Mouse (Mus musculus) neural tube, embryonic 15.5 days (tissue): ENCODE data around the gene Ccr4. TPM values are rescaled to one million over a fixed set of nuclear protein-coding genes. Genes with fewer than 3 reads are reported as not detected.

Experiments
- ATAC-seq: fragments of 200-750 bp; cut with Nextera tagmentation; 2 replicates; pipeline ENCODE4 v1.8.0; 2017; ENCODE audit warnings: mild to moderate bottlenecking, moderate TSS enrichment, moderate library complexity; ENCODE audit not compliant: low FRiP score
- H3K27ac ChIP-seq: fragments of 300-500 bp; sonication (generic); replicated peaks from 2 replicates; pipeline ENCODE4 v1.5.1; 2015; ENCODE audit warnings: mild to moderate bottlenecking, inconsistent platforms
- H3K27me3 ChIP-seq: fragments of 300-500 bp; sonication (generic); replicated peaks from 2 replicates; pipeline ENCODE4 v1.6.1; 2015; ENCODE audit warnings: inconsistent platforms
- H3K36me3 ChIP-seq: fragments of 300-500 bp; sonication (generic); 2 replicates; pipeline ENCODE4 v1.6.1; 2015; ENCODE audit warnings: inconsistent platforms
- H3K4me1 ChIP-seq: fragments of 300-500 bp; sonication (generic); 2 replicates; pipeline ENCODE4 v1.6.1; 2015; ENCODE audit warnings: inconsistent platforms
- H3K4me2 ChIP-seq: fragments of 300-500 bp; sonication (generic); 2 replicates; pipeline ENCODE4 v1.6.1; 2015; ENCODE audit warnings: inconsistent platforms, mild to moderate bottlenecking, moderate library complexity
- H3K4me3 ChIP-seq: fragments of 300-500 bp; sonication (generic); replicated peaks from 2 replicates; pipeline ENCODE4 v1.5.1; 2015; ENCODE audit warnings: mild to moderate bottlenecking, inconsistent platforms
- H3K9ac ChIP-seq: fragments of 300-500 bp; sonication (generic); replicated peaks from 2 replicates; pipeline ENCODE4 v1.6.1; 2015; ENCODE audit warnings: mild to moderate bottlenecking, inconsistent platforms
- H3K9me3 ChIP-seq: fragments of 300-500 bp; sonication (generic); replicated peaks from 2 replicates; pipeline ENCODE4 v1.6.1; 2016; ENCODE audit warnings: inconsistent platforms
- WGBS: fragments of 180-500 bp; shearing (Covaris S2); methylation state at CpG from one replicate; pipeline ENCODE4 v1.1.7; 2015; ENCODE audit warnings: mixed read lengths; 5-methylcytosine and 5-hydroxymethylcytosine counted together
- polyA plus RNA-seq: library from polyadenylated mRNA; unstranded; fragments of >200 nt; fragmentation: Nextera tagmentation; extraction: Ambion mirVana; gene quantifications from 2 replicates; pipeline ENCODE4 v1.2.1, GENCODE M21; 2015

Gene Ccr4
- polyA plus RNA-seq, 1 experiment from 2014 or later, result not detected

DNA sequence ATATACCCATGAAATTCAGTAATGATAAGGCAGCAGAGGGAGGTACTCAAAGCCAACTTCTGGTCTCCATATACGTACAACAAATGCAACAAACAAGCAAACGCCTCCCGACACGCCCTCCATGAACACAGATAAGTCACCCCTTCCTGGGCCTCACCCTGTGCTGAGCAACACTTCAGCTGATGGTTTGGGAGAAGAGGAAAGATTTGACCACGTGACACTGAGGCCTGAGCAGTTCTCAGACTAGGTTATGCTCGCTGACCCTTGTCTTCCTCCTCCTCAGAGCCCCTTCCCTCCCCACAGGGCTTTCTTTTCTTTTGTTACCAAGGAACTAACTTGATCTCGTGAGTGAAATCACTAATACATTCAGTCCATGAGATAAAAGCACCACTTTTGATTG is 37.8 kb downstream of the Ccr4 start:
- Histone ChIP-seq H3K4me1 (no peaks in the 10 kb centered on the region), H3K4me3 (no peak overlapping the region), H3K9me3 (no peaks in the 10 kb centered on the region), H3K9ac (no peak overlapping the region), H3K27ac (no peak overlapping the region), H3K4me2 (no peak overlapping the region), H3K36me3 (peaks cover 26% of the 10 kb centered on the region), H3K27me3 (no peaks in the 10 kb centered on the region)
- ATAC-seq, result no peak
- WGBS, result 81% methylated on average over 7 of the region's 7 CpGs

DNA sequence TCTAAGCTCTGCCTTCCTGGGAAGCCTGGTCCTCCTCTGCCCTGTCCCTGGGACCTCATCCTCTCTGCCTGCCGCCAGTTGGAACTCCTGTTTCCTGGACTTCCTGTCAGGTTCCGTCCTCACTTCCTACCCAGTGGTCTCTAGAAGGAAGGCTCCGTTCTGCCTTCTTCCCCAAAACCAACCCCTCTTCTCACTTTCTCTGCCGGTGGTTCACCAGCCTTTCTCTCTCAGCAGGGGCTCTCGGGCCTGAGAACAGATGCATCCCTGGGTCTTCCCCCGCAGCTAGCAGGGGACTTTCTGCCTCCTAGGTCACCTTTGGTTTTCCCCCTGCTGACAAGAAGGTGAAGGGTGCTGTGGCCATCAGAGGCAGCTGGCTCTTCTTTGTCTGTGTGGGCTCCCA is 39.3 kb downstream of the Ccr4 start:
- H3K4me3 ChIP-seq, result no peak overlapping the region
- 86% methylated on average over 6 of the region's 6 CpGs for WGBS
- peaks cover 33% of the 10 kb centered on the region for H3K36me3 ChIP-seq
- H3K27me3 ChIP-seq, result no peaks in the 10 kb centered on the region
- H3K9ac ChIP-seq, result no peak overlapping the region
- H3K4me2 ChIP-seq, result no peak overlapping the region
- no peak for ATAC-seq
- no peaks in the 10 kb centered on the region for H3K9me3 ChIP-seq
- H3K27ac ChIP-seq, result no peak overlapping the region
- no peaks in the 10 kb centered on the region for H3K4me1 ChIP-seq

DNA sequence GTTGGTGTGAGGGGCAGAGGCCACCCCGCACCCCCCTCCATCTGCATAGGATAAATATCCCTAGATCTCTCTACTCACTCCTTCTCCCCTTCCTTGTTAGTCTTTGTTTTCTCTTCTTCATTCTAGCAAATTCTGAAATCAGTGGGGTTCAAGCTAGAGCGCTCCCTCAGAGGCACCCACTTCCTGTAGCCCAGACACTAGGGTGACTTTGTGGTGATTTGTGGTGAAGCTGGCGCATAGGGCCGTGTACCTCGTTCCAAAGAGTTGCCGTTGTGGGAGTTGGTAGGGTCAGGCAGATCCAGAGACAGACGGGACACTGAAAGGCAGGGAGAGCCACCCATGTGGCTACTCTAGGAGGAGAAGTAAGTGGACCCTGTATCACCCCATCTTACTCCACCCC is 42.1 kb downstream of the Ccr4 start:
- Histone ChIP-seq H3K4me3 (no peak overlapping the region), H3K36me3 (peaks cover 40% of the 10 kb centered on the region), H3K4me1 (no peaks in the 10 kb centered on the region), H3K4me2 (no peak overlapping the region), H3K9ac (no peak overlapping the region), H3K9me3 (no peaks in the 10 kb centered on the region), H3K27ac (no peak overlapping the region), H3K27me3 (no peaks in the 10 kb centered on the region)
- ATAC-seq, result no peak
- WGBS, result 93% methylated on average over 7 of the region's 7 CpGs

DNA sequence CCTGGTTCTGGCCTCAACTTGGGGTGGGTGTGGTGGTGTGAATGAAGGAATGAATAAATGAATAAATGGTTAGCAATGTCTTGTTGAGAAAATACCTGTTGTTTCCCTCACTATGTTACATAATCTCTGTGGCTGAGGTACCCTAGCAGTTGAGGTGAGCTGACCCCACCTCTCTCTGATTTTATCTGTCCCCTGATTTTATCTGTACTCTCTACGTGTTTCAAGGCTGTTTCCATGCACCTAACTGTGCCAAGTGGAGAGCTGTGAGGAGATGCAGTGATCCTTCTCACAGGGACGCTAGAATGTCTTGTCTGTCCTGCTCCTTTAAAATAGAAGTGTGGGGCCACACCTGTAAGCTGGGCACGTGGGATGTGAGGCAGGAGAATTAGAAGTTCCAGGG is 46.3 kb downstream of the Ccr4 start:
- Histone ChIP-seq H3K36me3 (peaks cover 32% of the 10 kb centered on the region), H3K4me2 (no peak overlapping the region), H3K4me3 (no peak overlapping the region), H3K27me3 (no peaks in the 10 kb centered on the region), H3K27ac (no peak overlapping the region), H3K9ac (no peak overlapping the region), H3K9me3 (no peaks in the 10 kb centered on the region), H3K4me1 (no peaks in the 10 kb centered on the region)
- ATAC-seq, result no peak
- 90% methylated on average over 3 of the region's 3 CpGs for WGBS

DNA sequence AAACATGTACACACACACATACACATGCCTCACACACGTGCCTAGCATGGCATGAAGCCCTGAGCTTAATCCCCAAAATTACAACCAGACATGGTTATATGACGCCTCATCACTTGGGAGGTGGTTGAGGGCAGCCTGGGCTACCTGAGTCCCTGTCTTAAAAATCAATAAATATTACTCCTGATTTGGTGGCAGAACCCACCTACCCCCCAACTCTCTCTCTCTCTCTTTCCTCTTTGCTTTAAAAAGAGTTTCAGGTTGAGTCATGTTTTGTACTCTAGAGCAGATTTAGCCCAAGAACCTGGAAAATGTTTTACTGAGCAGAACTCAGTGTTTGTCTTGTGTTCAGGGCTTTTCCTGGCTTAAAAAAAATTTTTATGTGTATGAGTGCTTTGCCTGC is 49.3 kb downstream of the Ccr4 start:
- Histone ChIP-seq H3K9ac (no peak overlapping the region), H3K4me1 (no peaks in the 10 kb centered on the region), H3K36me3 (peaks cover 22% of the 10 kb centered on the region; the same call in 1 of the 2 replicates), H3K4me3 (no peak overlapping the region), H3K27ac (no peak overlapping the region), H3K4me2 (no peak overlapping the region), H3K27me3 (no peaks in the 10 kb centered on the region), H3K9me3 (no peaks in the 10 kb centered on the region)
- ATAC-seq, result no peak
- 87% methylated on average over 2 of the region's 2 CpGs for WGBS

DNA sequence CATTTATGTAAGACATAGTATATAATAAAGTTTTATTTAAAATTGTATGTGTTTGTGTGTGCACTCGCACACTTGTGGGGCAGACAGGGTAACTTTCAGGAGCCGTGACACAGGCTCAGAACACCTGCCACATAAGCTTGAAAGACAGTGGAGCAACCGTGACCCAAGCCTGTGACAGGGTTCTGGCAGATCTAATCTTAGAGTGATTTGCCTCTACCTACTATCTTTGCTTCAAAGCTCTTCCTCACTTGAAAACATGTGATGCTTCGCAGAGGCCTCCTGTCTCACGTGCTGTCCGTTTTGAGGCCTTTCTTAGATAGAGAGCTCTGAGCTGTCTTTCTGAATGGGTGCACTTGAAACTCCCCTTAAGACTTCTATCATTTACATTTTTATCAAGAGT is 52.3 kb downstream of the Ccr4 start:
- no peaks in the 10 kb centered on the region for H3K9me3 ChIP-seq
- no peak for ATAC-seq
- no peak overlapping the region for H3K4me3 ChIP-seq
- H3K36me3 ChIP-seq, result peaks cover 14% of the 10 kb centered on the region; the same call in 1 of the 2 replicates
- H3K4me1 ChIP-seq, result no peaks in the 10 kb centered on the region
- H3K4me2 ChIP-seq, result no peak overlapping the region
- no peaks in the 10 kb centered on the region for H3K27me3 ChIP-seq
- no peak overlapping the region for H3K27ac ChIP-seq
- 92% methylated on average over 6 of the region's 6 CpGs for WGBS
- no peak overlapping the region for H3K9ac ChIP-seq

DNA sequence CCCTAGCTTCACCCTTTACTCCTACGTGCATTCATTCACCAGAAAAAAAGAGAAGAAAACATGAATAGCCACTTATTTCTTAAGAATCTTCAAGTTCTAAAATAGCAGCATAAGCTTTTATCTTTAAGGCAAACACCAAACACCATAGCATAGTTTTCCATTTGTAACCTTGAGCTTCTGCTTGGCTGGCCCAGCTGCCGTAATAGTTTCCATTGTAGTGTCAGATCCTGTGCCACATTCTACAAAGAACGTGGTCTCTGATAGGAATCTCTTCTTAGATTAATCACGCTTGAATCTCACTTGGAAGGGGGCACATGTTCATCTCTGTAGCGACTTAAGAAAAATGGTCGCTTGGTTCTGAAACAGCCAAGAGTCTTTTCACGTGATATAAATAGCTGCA is 53.1 kb downstream of the Ccr4 start:
- 88% methylated on average over 7 of the region's 7 CpGs for WGBS

DNA sequence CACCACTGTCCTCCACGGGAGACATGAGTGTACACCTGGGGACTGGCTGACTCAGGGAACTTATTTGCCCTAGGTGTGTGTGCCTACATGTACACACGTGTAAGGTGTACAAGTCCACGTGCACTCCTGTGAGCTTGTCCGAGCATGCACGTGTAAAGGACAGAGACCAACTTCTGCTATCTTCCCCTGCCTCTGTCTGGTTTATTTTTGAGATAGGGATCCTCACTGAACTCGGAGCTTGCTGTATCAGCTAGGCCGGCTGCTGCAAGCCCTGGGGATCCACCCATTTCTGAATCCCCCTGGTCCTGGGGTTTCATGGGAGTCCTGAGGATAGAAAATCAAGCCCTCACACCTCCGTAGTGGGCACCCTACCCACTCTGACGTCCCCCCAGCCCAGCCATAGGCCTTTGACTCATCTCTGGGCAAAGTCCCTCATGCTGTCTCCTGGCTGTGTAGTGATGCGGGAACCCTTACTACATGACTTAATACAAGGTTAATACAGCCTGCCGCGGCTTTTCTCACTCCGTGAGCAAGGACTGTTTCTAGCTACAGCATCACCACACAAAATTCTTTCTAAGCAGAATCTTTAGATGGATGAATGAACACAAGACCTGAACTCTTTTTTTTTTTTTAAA is 55.5 kb downstream of the Ccr4 start:
- Histone ChIP-seq H3K9me3 (no peaks in the 10 kb centered on the region), H3K4me3 (no peak overlapping the region), H3K9ac (no peak overlapping the region), H3K4me1 (no peaks in the 10 kb centered on the region), H3K27ac (no peak overlapping the region), H3K4me2 (no peak overlapping the region), H3K36me3 (peaks cover 3% of the 10 kb centered on the region; the same call in 1 of the 2 replicates), H3K27me3 (no peaks in the 10 kb centered on the region)
- WGBS, result 89% methylated on average over 13 of the region's 13 CpGs
- no peak for ATAC-seq

More for the DNA sequence above, 53.1 kb downstream of the Ccr4 start:
- H3K36me3 ChIP-seq, result peaks cover 8% of the 10 kb centered on the region; the same call in 1 of the 2 replicates
- no peak overlapping the region for H3K27ac ChIP-seq
- ATAC-seq, result no peak
- H3K4me1 ChIP-seq, result no peaks in the 10 kb centered on the region
- no peak overlapping the region for H3K4me3 ChIP-seq
- H3K9me3 ChIP-seq, result no peaks in the 10 kb centered on the region
- H3K9ac ChIP-seq, result no peak overlapping the region
- no peaks in the 10 kb centered on the region for H3K27me3 ChIP-seq
- no peak overlapping the region for H3K4me2 ChIP-seq

- WGBS, result 72% methylated on average over 5 of the region's 5 CpGs
- no peaks in the 10 kb centered on the region for H3K4me1 ChIP-seq
- H3K4me2 ChIP-seq, result no peak overlapping the region
- ATAC-seq, result no peak
- H3K9ac ChIP-seq, result no peak overlapping the region
- H3K27ac ChIP-seq, result no peak overlapping the region
- H3K36me3 ChIP-seq, result peaks cover 3% of the 10 kb centered on the region; the same call in 1 of the 2 replicates
- no peaks in the 10 kb centered on the region for H3K27me3 ChIP-seq
- no peak overlapping the region for H3K4me3 ChIP-seq
- no peaks in the 10 kb centered on the region for H3K9me3 ChIP-seq
These were observed 56.0 kb downstream of the Ccr4 start for GRCm38 (mm10) chr9:114448700-114449099.

DNA sequence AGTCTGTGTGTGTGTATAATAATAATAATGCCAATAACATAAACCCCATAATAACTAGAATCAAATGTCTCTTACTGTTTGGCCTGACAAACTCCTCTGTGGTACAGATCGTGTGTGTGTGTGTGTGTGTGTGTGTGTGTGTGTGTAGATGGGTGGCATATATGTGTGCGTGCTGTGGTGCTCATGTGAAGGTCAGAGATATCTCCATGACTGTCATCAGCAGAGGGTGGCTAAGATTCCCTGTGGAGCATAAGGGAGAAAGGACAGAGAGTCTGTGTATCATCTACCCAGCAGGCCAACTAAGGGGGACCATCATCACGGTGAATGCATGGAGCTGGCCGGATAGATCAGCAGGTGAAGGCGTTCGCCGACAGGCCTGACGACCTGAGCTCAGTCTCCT is 57.8 kb downstream of the Ccr4 start:
- 92% methylated on average over 8 of the region's 8 CpGs for WGBS
- Histone ChIP-seq H3K36me3 (peaks cover 8% of the 10 kb centered on the region; the same call in 1 of the 2 replicates), H3K9ac (no peak overlapping the region), H3K9me3 (no peaks in the 10 kb centered on the region), H3K27ac (no peak overlapping the region), H3K27me3 (no peaks in the 10 kb centered on the region), H3K4me2 (no peak overlapping the region), H3K4me1 (no peaks in the 10 kb centered on the region), H3K4me3 (no peak overlapping the region)
- ATAC-seq, result no peak

- Histone ChIP-seq H3K27me3 (no peaks in the 10 kb centered on the region), H3K9me3 (no peaks in the 10 kb centered on the region), H3K36me3 (0 out of 2 replicates have a peak, but pooled peaks cover 7% of the 10 kb centered on the region), H3K4me2 (no peak overlapping the region), H3K4me1 (no peaks in the 10 kb centered on the region), H3K4me3 (no peak overlapping the region), H3K27ac (no peak overlapping the region), H3K9ac (no peak overlapping the region)
- no peak for ATAC-seq
- WGBS, result 90% methylated on average over 8 of the region's 8 CpGs
These were observed 61.4 kb downstream of the Ccr4 start for GRCm38 (mm10) chr9:114443351-114443750.

- Histone ChIP-seq H3K36me3 (peaks cover 8% of the 10 kb centered on the region; the same call in 1 of the 2 replicates), H3K27me3 (no peaks in the 10 kb centered on the region), H3K9ac (no peak overlapping the region), H3K4me2 (no peak overlapping the region), H3K4me3 (no peak overlapping the region), H3K27ac (no peak overlapping the region), H3K9me3 (no peaks in the 10 kb centered on the region), H3K4me1 (no peaks in the 10 kb centered on the region)
- ATAC-seq, result no peak
- WGBS, result 86% methylated on average over 9 of the region's 9 CpGs
These were observed 61.8 kb downstream of the Ccr4 start for GRCm38 (mm10) chr9:114442893-114443292.
